Mouse (Mus musculus) embryonic facial prominence, embryonic 13.5 days (tissue): ENCODE measurements at regions not wholly inside any gene's neighbourhood (a gene's known extent, or its start where the extent isn't known, plus 50 kb on each side); places are given as distances from the start of the nearest gene placed in this dataset.

ENCODE experiments used
- ATAC-seq: fragments of 200-750 bp; cut with Nextera tagmentation; 2 replicates; pipeline ENCODE4 v1.8.0; 2017; ENCODE audit warnings: low read depth; ENCODE audit not compliant: insufficient number of reproducible peaks, insufficient read depth, low FRiP score, low TSS enrichment
- H3K27ac ChIP-seq: fragments of 300-500 bp; sonication (generic); 2 replicates; pipeline ENCODE4 v1.5.1; 2015; ENCODE audit warnings: moderate library complexity, mild to moderate bottlenecking, inconsistent platforms
- H3K27me3 ChIP-seq: fragments of 300-500 bp; sonication (generic); 2 replicates; pipeline ENCODE4 v1.6.1; 2015; ENCODE audit warnings: mild to moderate bottlenecking, inconsistent platforms
- H3K36me3 ChIP-seq: fragments of 300-500 bp; sonication (generic); 2 replicates; pipeline ENCODE4 v1.6.1; 2015; ENCODE audit warnings: mild to moderate bottlenecking, inconsistent platforms
- H3K4me1 ChIP-seq: fragments of 300-500 bp; sonication (generic); 2 replicates; pipeline ENCODE4 v1.6.1; 2015; ENCODE audit warnings: inconsistent platforms
- H3K4me2 ChIP-seq: fragments of 300-500 bp; sonication (generic); 2 replicates; pipeline ENCODE4 v1.6.1; 2015; ENCODE audit warnings: moderate library complexity, mild to moderate bottlenecking, inconsistent platforms
- H3K4me3 ChIP-seq: fragments of 300-500 bp; sonication (generic); 2 replicates; pipeline ENCODE4 v1.5.1; 2015; ENCODE audit warnings: mild to moderate bottlenecking, inconsistent platforms
- H3K9ac ChIP-seq: fragments of 300-500 bp; sonication (generic); 2 replicates; pipeline ENCODE4 v1.6.1; 2015; ENCODE audit warnings: mild to moderate bottlenecking, inconsistent platforms
- H3K9me3 ChIP-seq: fragments of 300-500 bp; sonication (generic); 2 replicates; pipeline ENCODE4 v1.6.1; 2016; ENCODE audit warnings: inconsistent platforms
- WGBS: fragments of 180-500 bp; shearing (Covaris S2); methylation state at CpG from one replicate; pipeline ENCODE4 v1.1.7; 2015; ENCODE audit warnings: mixed read lengths; 5-methylcytosine and 5-hydroxymethylcytosine counted together

DNA sequence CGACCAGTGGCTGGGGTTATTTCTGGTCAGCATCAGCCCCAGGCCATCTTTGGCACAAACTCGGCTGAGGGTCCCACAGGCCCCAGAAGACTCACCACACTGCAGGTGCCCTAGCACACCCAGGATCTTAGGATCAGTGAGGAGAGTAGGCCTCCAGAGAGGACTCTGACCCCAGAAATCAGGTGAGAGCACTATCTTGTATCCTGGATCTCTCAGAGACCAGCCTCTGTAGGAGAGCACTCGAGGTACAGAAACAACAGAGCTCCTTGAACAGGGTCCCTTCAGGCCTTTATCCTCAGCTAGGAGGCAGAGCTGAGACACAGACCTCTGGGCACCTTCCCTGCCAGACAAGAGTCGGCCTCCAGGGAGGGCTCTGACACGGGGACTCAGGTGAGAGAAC, 654.1 kb downstream of the Trib2 start:
- H3K27me3 ChIP-seq = no peaks in the 10 kb centered on the region
- no peak for ATAC-seq
- no peaks in the 10 kb centered on the region for H3K9me3 ChIP-seq
- no peak overlapping the region for H3K27ac ChIP-seq
- H3K4me3 ChIP-seq = no peak overlapping the region
- no peaks in the 10 kb centered on the region for H3K4me1 ChIP-seq
- H3K36me3 ChIP-seq = no peaks in the 10 kb centered on the region
- H3K9ac ChIP-seq = no peak overlapping the region
- H3K4me2 ChIP-seq = no peak overlapping the region
- WGBS = 76% methylated on average over 5 of the region's 5 CpGs

DNA sequence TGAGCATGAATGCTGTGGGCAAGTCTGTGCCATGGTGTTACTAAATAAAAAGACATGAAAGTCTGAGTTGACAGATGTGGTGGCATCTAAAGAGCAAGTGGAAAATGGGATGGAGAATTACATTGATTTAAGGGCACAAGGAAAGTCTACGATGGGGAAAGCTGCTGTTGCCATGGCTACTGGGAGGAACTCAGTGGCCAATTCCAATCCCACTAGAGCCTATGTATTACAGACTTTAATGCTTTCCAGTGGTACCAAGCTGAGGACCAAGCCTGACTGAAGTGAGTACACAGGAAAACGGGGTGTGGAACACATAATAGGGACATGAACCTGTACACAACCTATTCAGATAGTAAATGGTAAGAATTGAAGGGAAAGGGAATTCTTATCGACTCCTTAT, 654.9 kb downstream of the Trib2 start:
- Histone ChIP-seq H3K4me1 (no peaks in the 10 kb centered on the region), H3K36me3 (no peaks in the 10 kb centered on the region), H3K9me3 (no peaks in the 10 kb centered on the region), H3K4me3 (no peak overlapping the region), H3K4me2 (no peak overlapping the region), H3K27ac (no peak overlapping the region), H3K27me3 (no peaks in the 10 kb centered on the region), H3K9ac (no peak overlapping the region)
- 76% methylated on average over 3 of the region's 3 CpGs for WGBS
- no peak for ATAC-seq

DNA sequence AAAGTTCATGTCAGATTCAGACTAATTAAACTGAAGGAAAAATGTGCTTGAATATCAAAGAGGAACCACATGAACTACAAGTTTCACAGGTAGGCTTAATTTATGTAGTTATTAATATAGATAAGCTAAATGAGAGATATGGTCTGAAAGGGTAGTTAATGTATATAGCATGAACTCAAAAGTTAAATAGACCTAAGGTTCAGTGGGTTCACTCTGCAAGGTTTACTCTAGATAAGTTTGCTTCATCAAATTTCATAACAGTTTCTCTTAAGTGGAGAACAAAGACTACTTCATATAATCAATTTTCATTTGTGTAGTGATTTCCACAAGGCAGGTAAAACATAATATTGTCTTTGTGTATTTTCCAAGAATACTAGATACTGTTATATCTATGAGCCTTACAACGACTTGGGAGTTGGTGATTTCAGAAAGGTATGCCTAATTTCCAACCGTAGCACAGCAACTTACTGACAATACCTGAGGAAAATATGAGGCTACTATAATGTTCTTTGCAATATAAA, 656.2 kb downstream of the Trib2 start:
- H3K4me2 ChIP-seq = no peak overlapping the region
- no peak overlapping the region for H3K4me3 ChIP-seq
- H3K9ac ChIP-seq = no peak overlapping the region
- no peaks in the 10 kb centered on the region for H3K27me3 ChIP-seq
- H3K9me3 ChIP-seq = no peaks in the 10 kb centered on the region
- no peaks in the 10 kb centered on the region for H3K36me3 ChIP-seq
- no peak overlapping the region for H3K27ac ChIP-seq
- no peaks in the 10 kb centered on the region for H3K4me1 ChIP-seq
- no peak for ATAC-seq
- 90% methylated on average over 2 of the region's 2 CpGs for WGBS

DNA sequence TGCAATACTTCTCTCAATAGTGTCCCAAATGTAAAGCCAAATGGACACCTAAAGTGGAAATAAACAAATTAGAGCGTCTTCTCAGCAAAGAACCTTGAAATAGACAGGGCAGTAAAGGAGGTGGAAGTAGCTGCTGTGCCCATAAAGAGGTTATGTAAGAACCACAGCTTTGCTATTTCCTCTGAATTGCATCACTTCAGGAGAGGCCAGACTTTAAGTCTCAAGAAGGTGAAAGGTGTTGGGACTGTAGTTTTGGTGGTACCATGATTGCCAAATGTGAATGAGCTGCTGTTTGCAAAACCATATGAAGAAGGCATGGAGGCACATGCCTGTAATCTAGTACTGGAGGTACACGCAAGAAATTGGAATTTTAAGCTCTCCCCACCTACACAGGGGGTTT, 670.3 kb downstream of the Trib2 start:
- H3K9me3 ChIP-seq = no peaks in the 10 kb centered on the region
- H3K4me3 ChIP-seq = no peak overlapping the region
- H3K27ac ChIP-seq = no peak overlapping the region
- no peaks in the 10 kb centered on the region for H3K4me1 ChIP-seq
- H3K27me3 ChIP-seq = no peaks in the 10 kb centered on the region
- 74% methylated on average over 2 of the region's 2 CpGs for WGBS
- no peaks in the 10 kb centered on the region for H3K36me3 ChIP-seq
- H3K4me2 ChIP-seq = no peak overlapping the region
- no peak for ATAC-seq
- no peak overlapping the region for H3K9ac ChIP-seq

GRCm38 (mm10) chr12:15137039-15137438, 679.7 kb downstream of the Trib2 start:
- 79% methylated on average over 5 of the region's 5 CpGs for WGBS
- Histone ChIP-seq H3K4me1 (no peaks in the 10 kb centered on the region), H3K36me3 (no peaks in the 10 kb centered on the region), H3K4me2 (no peak overlapping the region), H3K9ac (no peak overlapping the region), H3K27me3 (no peaks in the 10 kb centered on the region), H3K4me3 (no peak overlapping the region), H3K9me3 (no peaks in the 10 kb centered on the region), H3K27ac (no peak overlapping the region)
- ATAC-seq = no peak

DNA sequence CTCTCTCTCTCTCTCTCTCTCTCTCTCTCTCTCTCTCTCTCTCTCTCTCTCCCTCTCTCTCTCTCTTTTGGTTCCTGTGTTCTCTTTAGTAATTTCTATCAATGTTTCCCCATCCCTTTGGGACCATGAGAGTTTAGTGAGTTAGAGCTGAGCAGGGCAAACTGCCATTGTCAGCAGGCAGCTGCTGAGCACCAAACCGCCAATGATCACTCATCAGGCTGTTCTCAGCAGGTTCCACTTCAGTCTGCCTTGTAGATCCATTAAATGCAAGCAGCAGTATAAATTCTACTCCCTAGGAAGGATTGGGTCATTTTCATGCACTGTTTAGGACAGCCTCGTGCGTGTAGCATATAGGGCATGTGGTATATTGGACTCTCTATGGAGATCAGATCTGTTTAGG, 692.5 kb downstream of the Trib2 start:
- WGBS = 87% methylated on average over 3 of the region's 3 CpGs
- Histone ChIP-seq H3K27ac (no peak overlapping the region), H3K27me3 (no peaks in the 10 kb centered on the region), H3K4me2 (no peak overlapping the region), H3K4me3 (no peak overlapping the region), H3K4me1 (no peaks in the 10 kb centered on the region), H3K9ac (no peak overlapping the region), H3K36me3 (no peaks in the 10 kb centered on the region), H3K9me3 (no peaks in the 10 kb centered on the region)
- ATAC-seq = no peak

DNA sequence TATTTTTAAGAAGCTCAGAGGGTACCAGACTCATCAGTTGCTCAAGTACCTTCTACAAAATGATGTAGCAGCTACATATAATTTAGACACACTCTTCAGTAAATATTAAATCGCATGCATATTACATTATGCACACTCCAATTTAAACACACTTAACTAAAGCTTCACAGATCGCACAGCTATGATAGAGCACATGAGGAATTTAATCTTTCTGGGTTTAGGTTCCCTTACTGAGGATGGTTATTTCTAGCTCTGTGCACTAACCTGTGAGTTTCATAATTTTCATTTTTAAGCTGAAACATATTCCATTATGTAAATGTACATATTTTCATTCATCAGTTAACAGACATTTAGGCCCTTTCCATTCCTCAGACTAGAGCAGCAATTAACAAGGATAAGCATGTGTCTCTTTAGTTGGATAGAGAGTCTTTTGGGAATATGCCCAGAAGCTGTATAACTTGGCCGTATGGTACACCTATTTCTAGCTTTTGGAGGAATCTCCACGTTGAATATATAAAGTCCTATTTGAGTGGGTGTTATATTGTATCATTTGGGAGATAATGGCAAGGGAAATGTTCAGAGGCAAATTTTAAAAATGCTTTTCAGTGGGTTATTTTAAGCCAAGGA, 694.0 kb downstream of the Trib2 start:
- Histone ChIP-seq H3K4me3 (no peak overlapping the region), H3K4me2 (no peak overlapping the region), H3K27ac (no peak overlapping the region), H3K4me1 (no peaks in the 10 kb centered on the region), H3K9ac (no peak overlapping the region), H3K9me3 (no peaks in the 10 kb centered on the region), H3K36me3 (no peaks in the 10 kb centered on the region), H3K27me3 (no peaks in the 10 kb centered on the region)
- ATAC-seq = no peak
- WGBS = 78% methylated on average over 4 of the region's 4 CpGs

DNA sequence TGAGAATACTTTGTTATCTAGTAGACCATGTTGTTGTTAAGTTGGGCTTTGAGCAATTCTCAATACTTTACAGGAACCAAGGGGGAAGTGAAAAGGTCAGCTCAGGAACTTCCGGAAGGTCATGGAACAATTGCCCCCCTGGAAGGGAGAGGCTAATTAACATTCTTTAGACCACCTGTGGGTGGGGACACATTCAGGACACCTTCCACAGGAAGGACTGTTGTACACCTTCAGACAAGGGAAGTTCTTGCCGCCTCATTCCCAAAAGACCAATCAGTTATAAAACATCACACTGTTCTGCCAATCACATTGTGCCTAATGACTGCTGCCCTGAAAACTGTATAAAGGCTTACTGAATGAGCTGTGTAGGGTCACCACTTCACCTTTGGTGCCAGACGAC, 701.2 kb downstream of the Trib2 start:
- no peaks in the 10 kb centered on the region for H3K4me1 ChIP-seq
- no peak overlapping the region for H3K9ac ChIP-seq
- H3K27me3 ChIP-seq = no peaks in the 10 kb centered on the region
- WGBS = 84% methylated on average over 3 of the region's 3 CpGs
- H3K36me3 ChIP-seq = no peaks in the 10 kb centered on the region
- no peak for ATAC-seq
- no peaks in the 10 kb centered on the region for H3K9me3 ChIP-seq
- H3K4me3 ChIP-seq = no peak overlapping the region
- H3K4me2 ChIP-seq = no peak overlapping the region
- no peak overlapping the region for H3K27ac ChIP-seq

GRCm38 (mm10) chr12:15114793-15115192, 701.9 kb downstream of the Trib2 start:
- no peaks in the 10 kb centered on the region for H3K4me1 ChIP-seq
- H3K27me3 ChIP-seq = no peaks in the 10 kb centered on the region
- no peak overlapping the region for H3K4me2 ChIP-seq
- no peaks in the 10 kb centered on the region for H3K9me3 ChIP-seq
- H3K4me3 ChIP-seq = no peak overlapping the region
- no peaks in the 10 kb centered on the region for H3K36me3 ChIP-seq
- H3K9ac ChIP-seq = no peak overlapping the region
- 87% methylated on average over 14 of the region's 14 CpGs for WGBS
- no peak for ATAC-seq
- no peak overlapping the region for H3K27ac ChIP-seq

- 65% methylated on average over 2 of the region's 2 CpGs for WGBS
These were observed 705.7 kb downstream of the Trib2 start for GRCm38 (mm10) chr12:15111049-15111448.

DNA sequence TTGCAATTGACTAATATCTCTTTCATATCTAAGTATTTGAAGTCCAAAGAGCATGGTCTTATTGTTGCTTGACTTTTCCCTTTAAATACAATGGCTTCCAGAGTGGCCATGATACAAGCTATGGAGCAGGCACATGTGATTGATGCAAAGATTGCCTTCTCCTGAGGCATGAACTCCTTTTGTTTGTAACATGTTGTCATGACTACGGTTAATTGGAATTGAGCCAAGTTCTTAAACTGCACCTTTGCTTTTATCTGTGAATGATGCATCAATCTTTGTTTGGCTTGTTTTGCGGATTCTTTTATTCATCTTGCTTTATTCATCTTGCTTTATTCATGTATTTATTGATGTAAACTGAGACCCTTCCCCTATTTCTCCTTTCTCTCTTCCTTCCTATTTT, 711.8 kb downstream of the Trib2 start:
- Histone ChIP-seq H3K4me1 (no peaks in the 10 kb centered on the region), H3K4me3 (no peak overlapping the region), H3K36me3 (no peaks in the 10 kb centered on the region), H3K27ac (no peak overlapping the region), H3K9ac (no peak overlapping the region), H3K9me3 (no peaks in the 10 kb centered on the region), H3K4me2 (no peak overlapping the region), H3K27me3 (no peaks in the 10 kb centered on the region)
- no peak for ATAC-seq
- WGBS = 85% methylated on average over 2 of the region's 2 CpGs

More at GRCm38 (mm10) chr12:15111049-15111448, 705.7 kb downstream of the Trib2 start:
- Histone ChIP-seq H3K4me3 (no peak overlapping the region), H3K9me3 (no peaks in the 10 kb centered on the region), H3K27ac (no peak overlapping the region), H3K4me2 (no peak overlapping the region), H3K4me1 (no peaks in the 10 kb centered on the region), H3K27me3 (no peaks in the 10 kb centered on the region), H3K9ac (no peak overlapping the region), H3K36me3 (no peaks in the 10 kb centered on the region)
- no peak for ATAC-seq

GRCm38 (mm10) chr12:15078615-15079014, 738.1 kb downstream of the Trib2 start:
- Histone ChIP-seq H3K4me1 (no peaks in the 10 kb centered on the region), H3K27me3 (no peaks in the 10 kb centered on the region), H3K27ac (no peak overlapping the region), H3K4me2 (no peak overlapping the region), H3K4me3 (no peak overlapping the region), H3K9me3 (no peaks in the 10 kb centered on the region), H3K36me3 (no peaks in the 10 kb centered on the region), H3K9ac (no peak overlapping the region)
- ATAC-seq = no peak
- 74% methylated on average over 2 of the region's 2 CpGs for WGBS
